Mouse (Mus musculus) kidney, adult 8-10 months (tissue): Measurements from ENCODE around the gene Tdp1.

Experiments used
- DNase-seq, 2 experiments: peaks; one replicate each; pipeline ENCODE4 v3.0.0; 2022

The Tdp1 gene

GRCm38 (mm10) chr12:99884269-99885261 lies at the start of gene Tdp1, which contains the start of gene Efcab11:
Gene Tdp1, plus strand, starts transcription at chr12:99884517.
Gene Efcab11, minus strand, starts transcription at chr12:99884439.
- DNase-seq, result peak; percentile 90 to 91

- peak; percentile 13 to 14 for DNase-seq
Observed at GRCm38 (mm10) chr12:99836404-99837131, 47.7 kb upstream of the Tdp1 start.

- no peak for DNase-seq
Observed at GRCm38 (mm10) chr12:99837528-99837927, 46.8 kb upstream of the Tdp1 start.

- no peak for DNase-seq
Observed at GRCm38 (mm10) chr12:99838109-99838508, 46.2 kb upstream of the Tdp1 start.

- no peak for DNase-seq
Observed at GRCm38 (mm10) chr12:99838703-99839102, 45.6 kb upstream of the Tdp1 start.

- DNase-seq, result no peak
Observed at GRCm38 (mm10) chr12:99844951-99845350, 39.4 kb upstream of the Tdp1 start.

- no peak for DNase-seq
Observed at GRCm38 (mm10) chr12:99849996-99850395, 34.3 kb upstream of the Tdp1 start.

GRCm38 (mm10) chr12:99853323-99854258 lies 30.7 kb upstream of the Tdp1 start:
- no peak for DNase-seq

GRCm38 (mm10) chr12:99856011-99856410 lies 28.3 kb upstream of the Tdp1 start:
- no peak for DNase-seq

GRCm38 (mm10) chr12:99858664-99859063 lies 25.7 kb upstream of the Tdp1 start:
- no peak for DNase-seq

GRCm38 (mm10) chr12:99859391-99860100 lies 24.8 kb upstream of the Tdp1 start:
- DNase-seq, result no peak

GRCm38 (mm10) chr12:99860981-99861380 lies 23.3 kb upstream of the Tdp1 start:
- DNase-seq, result no peak

- no peak for DNase-seq
Observed at GRCm38 (mm10) chr12:99864613-99865012, 19.7 kb upstream of the Tdp1 start.

- DNase-seq, result no peak
Observed at GRCm38 (mm10) chr12:99868821-99869220, 15.5 kb upstream of the Tdp1 start.

GRCm38 (mm10) chr12:99873443-99873842 lies 10.9 kb upstream of the Tdp1 start:
- DNase-seq, result no peak

- no peak for DNase-seq
Observed at GRCm38 (mm10) chr12:99874609-99875008, 9.7 kb upstream of the Tdp1 start.

- peak; percentile 86 to 89 for DNase-seq
Observed at GRCm38 (mm10) chr12:99883000-99883712, 1.2 kb upstream of the Tdp1 start.

GRCm38 (mm10) chr12:99883713-99884105 lies 608 bp upstream of the Tdp1 start:
- peak in 1 of 2 experiments; percentile 12 for DNase-seq

GRCm38 (mm10) chr12:99885282-99885901 lies 1.1 kb downstream of the Tdp1 start:
- no peak for DNase-seq

GRCm38 (mm10) chr12:99897846-99898245 lies 13.5 kb downstream of the Tdp1 start:
- no peak for DNase-seq
